Mouse (Mus musculus) lung, postnatal 10 days (tissue): ENCODE results near the gene Schip1.

Experiments
- DNase-seq: peaks from one replicate; pipeline ENCODE4 v3.0.0; 2021

Gene Schip1

GRCm38 (mm10) chr3:68271881-68272280 lies 207.3 kb downstream of the Schip1 start:
- no peak for DNase-seq

DNA sequence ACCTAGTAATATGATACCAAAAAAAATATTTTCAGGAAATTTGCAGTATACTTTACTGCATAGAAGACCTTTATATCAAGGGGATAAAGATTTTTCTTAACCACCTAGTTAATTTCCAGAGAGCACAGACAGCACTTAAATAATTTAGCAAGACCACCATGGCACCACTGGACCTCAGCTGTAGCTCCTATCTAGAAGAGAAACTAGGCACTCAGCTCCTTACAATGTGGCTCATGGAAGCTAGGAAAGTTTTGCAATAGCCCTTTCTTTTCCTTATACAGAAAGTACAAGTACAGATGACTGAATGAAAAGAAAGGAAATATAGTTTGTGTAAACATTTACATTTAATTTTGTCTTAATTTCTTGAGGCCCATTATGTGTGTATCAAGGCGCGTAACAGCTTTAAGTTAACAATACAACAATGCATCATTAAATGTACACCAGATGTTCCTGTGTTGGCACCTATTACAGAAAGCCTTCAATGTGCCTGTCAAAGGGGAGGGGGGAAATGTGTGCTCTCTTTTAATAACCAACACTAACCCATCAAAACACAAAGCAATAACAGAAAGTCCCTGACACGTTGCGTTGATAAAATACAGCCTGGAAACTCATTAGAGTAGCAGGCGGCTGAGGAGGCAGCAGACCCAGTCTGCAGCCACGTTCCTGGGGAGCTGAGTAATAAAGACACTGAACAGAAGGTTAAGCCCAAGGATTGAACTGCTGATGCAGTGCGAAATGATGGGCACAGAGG lies 218.4 kb downstream of the Schip1 start:
- peak; percentile 30 for DNase-seq

- DNase-seq: no peak
Observed at GRCm38 (mm10) chr3:68283595-68283991, 219.0 kb downstream of the Schip1 start.

- DNase-seq: no peak
Observed at GRCm38 (mm10) chr3:68284500-68284899, 219.9 kb downstream of the Schip1 start.

DNA sequence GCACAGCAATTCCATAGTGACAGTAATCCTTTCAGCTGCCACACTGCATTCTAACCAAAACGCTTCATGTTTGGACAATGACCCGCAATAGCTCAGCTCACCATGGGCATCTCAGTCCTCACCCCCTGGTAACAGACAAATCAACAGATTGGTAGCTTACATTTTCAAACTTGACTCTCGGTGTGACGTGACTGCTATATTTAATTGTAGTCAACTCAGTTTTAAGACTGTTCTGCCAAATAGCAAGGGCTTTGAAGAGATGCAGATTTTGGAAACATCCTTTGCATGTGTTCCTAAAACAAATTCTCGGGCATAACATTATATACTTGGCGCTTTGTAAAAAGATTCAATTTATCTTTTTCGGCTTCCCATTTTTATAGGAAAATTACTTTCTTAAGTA lies 232.2 kb downstream of the Schip1 start:
- DNase-seq: no peak

- peak; percentile 14 for DNase-seq
Observed at GRCm38 (mm10) chr3:68305647-68306046, 241.0 kb downstream of the Schip1 start.

DNA sequence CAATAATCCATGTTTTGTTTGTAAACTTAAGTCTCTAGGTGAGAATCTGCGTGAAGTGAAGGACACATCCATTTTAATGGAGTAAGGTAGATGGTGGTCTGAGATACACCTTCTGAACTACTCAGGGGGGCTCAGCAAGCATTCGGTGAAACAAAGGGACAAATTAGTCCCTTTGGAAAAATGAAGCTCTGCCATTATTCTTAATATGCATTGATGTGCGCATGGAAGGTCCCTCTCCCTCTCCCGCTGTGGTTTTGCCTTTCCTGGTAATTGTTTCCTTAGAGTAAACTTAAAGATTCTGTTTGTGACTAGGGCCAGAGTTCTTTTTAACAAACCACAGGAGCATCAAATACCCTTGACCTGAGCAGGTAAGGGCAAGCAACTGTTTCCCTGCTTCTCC lies 242.1 kb downstream of the Schip1 start:
- no peak for DNase-seq

GRCm38 (mm10) chr3:68325575-68325974 lies 261.0 kb downstream of the Schip1 start:
- peak; percentile 3 for DNase-seq

- no peak for DNase-seq
Observed at GRCm38 (mm10) chr3:68332515-68332914, 267.9 kb downstream of the Schip1 start.

- no peak for DNase-seq
Observed at GRCm38 (mm10) chr3:68335501-68335900, 270.9 kb downstream of the Schip1 start.

DNA sequence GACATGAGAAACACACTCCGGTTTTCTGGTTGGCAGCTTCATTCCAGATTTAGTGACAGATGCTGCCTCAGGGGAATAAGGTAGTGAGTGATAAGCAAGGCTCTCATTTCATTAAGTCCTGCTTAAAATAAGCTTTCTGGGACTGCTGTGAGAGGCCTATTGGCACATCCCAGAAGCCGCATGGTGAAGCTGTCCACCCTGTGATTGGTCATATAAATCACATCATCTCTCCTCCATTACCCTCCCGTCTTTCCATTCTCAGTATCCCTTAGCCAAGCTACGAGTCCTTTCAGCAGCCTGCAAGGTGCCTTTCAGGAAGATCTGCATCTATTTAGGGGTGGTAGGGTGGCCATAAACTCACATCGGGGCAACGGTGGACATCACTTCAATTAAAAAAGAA lies 286.0 kb downstream of the Schip1 start:
- no peak for DNase-seq

DNA sequence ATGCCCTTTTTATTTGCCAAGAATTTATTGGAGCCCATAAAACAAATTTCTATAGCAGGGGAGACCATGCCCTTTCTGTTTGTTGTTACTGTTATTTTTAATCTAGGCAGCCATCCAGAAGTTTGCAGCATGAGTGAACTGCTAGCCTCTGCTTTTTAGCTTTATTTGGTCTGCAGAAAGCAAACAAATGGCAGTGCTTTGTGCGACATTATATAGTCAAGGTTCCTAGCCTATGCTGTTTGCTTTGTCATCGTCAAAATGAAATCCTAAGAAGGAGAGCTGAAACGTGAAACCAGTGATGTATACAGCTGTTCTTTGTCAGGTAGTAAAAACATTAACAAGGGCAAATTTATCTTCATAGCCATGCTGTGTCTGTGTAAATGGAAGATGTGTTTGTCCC lies 286.9 kb downstream of the Schip1 start:
- DNase-seq: no peak

- no peak for DNase-seq
Observed at GRCm38 (mm10) chr3:68352961-68353360, 288.4 kb downstream of the Schip1 start.

DNA sequence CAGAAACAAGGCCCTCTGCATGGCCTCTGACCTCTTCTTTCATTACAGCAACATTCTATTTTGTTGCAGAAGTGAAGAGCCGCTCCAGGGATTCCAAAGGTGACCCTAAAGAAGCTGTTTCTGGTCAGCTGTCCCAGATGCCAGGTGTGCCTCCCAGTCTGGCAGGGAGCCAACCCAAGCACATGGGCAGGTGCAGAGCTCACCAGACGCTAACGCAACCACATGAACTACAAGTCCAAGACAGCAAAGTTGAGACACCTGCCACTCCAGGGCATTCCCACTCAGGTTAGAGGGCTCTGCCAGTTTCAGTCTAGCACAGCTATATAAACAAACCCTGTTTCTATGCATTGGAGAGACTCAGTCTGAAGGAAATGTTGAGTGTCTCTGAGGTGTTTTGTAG lies 288.9 kb downstream of the Schip1 start:
- DNase-seq: peak; percentile 11

DNA sequence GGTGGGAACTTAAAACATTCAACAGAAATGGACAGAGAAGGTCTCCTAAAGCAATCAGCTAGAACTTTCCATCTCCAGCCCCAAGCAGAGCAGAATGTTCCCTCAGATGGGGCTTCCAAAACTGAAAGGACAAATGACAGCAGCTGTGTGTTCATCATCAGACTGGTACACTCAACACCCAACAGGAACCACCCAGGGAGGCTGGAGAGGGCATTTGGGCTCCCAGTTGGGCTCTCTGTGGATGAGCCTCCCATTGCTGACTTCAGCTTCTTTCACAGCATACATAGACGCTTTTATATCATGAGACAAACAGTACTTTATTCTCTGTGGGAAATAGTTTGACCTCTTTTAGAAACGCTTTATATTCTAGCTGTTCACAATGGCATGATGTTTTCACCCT lies 291.9 kb downstream of the Schip1 start:
- DNase-seq: no peak

DNA sequence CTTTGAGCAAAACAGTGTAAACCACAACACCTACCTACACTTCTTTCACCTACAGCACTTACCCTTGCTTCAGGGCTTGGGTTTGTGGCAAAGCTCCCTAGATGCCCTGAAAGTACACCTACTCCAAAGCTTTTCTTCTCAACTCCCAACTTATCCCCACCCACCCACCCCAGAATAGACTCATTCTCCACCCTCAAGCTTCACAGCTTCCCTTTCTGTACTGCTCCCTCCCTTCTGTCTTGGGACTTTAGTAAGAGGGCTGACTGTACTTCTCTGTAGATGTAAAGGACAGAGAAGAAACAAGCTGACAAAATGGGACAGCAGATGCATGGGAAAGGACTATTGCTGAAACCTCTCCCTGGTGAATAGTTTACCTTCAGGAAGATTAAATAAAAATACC lies 303.4 kb downstream of the Schip1 start:
- no peak for DNase-seq

DNA sequence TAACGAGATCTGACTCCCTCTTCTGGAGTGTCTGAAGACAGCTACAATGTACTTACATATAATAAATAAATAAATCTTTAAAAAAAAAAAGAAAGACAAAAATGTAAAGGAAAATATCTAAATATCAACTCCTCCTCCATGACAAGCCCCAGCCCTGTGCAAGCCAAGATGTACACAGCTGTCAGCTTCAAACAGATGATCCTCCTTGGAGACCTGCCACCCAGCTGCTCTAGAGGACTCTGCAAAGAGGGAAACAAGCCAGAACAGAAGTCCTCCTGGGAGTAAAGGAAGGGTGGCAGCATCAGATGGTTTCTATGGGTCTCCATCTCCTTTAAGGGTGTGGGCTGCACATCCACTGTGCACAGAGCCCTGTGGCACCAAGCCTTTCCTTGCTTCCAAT lies 308.3 kb downstream of the Schip1 start:
- peak; percentile 15 for DNase-seq

DNA sequence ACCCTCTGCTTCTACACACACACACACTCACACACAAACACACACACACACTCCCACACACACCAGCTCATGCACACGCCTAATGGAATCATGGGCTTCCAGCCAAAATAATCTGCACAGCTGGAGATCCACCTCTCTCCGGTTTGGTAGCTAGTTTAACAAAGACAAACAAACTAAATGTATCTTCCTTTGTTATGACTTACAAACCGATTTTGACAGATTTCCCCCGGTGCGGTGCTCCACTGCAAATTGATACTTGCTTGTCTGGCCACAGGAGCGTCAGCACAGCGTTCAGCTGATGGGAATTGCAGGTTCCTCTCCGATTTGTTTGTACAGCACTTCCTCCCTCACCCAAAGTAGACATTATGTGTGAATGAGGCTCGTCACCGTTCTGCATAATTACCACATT lies 310.5 kb downstream of the Schip1 start:
- DNase-seq: no peak

DNA sequence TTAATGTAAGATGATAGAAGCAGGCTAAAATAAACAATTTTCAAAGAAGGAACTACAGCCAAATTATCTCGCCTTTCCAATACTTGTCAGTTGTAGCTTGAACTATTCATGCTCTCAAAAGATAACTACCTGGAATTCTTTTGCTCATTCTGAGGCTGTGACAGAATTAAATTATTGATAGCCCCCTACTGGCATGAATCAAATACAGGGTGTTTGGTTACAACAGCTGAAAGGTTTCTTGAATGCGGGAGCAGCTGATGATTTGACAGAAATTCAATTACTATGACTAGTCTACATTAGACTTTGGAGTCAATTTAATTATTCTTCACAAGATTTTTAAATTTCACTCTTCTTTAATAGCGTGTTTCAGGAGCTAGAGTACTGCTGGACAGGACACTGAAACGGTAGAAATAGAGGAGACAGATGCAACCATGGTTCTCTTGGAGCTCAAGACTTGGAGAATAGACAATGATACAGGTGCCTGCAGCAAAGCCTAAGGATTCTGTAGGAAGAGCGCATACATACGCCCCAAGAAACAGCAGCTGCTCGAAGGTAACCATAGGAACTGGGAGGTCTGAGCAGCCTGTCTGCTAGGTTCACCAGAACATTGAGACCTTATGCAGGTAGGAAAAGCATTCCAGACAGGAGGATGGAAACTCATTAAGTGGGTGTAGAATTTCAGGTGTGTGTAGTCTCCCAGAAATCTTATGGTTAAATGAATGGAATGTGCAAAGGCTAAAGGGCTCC lies 313.0 kb downstream of the Schip1 start:
- no peak for DNase-seq

GRCm38 (mm10) chr3:68378799-68379198 lies 314.2 kb downstream of the Schip1 start:
- no peak for DNase-seq

DNA sequence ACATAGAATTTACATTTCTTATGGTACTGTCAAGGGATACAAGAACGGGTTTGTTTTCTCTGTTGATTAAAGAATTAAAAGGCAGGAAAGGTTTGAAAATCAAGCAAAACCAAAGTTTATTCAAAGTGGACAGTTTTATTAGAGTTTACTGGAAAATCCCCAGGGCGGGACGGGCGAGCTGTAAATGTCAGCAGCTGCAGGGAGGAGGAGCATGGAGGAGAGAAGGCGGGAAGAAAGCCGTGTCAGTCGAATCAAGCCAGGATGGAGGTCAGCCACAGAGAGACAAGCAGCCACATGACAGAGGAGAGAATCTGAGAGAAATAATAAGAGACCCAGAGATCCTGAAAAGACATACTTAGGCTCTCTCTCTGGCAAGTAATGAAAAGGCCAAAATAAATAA lies 314.6 kb downstream of the Schip1 start:
- DNase-seq: peak; percentile 13

- no peak for DNase-seq
Observed at GRCm38 (mm10) chr3:68383672-68384071, 319.1 kb downstream of the Schip1 start.

- no peak for DNase-seq
Observed at GRCm38 (mm10) chr3:68385544-68385943, 320.9 kb downstream of the Schip1 start.

- peak; percentile 2 for DNase-seq
Observed at GRCm38 (mm10) chr3:68388023-68388422, 323.4 kb downstream of the Schip1 start.

DNA sequence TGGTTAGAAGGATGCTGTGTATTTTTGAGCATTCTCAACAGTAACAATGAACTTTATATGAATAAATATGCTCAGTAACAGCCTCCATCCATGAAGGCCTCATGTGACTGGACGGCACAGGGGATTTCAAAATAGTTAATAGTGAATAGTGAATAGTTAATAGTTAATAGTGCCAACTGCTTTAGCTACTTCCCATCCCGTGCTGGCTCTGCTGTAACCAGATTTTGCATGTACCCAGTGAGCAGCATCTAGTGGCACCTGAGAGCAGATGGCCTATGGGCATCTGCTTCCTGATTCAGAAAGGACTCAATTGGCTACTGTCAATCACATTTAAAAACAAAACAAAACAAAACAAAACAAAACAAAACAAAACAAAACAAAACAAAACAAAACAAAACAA lies 329.0 kb downstream of the Schip1 start:
- no peak for DNase-seq
